Mouse (Mus musculus): ENCODE measurements at regions not wholly inside any gene's neighbourhood (a gene's known extent, or its start where the extent isn't known, plus 50 kb on each side); places are given as distances from the start of the nearest gene placed in this dataset.
A peak's percentile ranks its signal among the peaks of the same experiment; 100 is the strongest.

DNA sequence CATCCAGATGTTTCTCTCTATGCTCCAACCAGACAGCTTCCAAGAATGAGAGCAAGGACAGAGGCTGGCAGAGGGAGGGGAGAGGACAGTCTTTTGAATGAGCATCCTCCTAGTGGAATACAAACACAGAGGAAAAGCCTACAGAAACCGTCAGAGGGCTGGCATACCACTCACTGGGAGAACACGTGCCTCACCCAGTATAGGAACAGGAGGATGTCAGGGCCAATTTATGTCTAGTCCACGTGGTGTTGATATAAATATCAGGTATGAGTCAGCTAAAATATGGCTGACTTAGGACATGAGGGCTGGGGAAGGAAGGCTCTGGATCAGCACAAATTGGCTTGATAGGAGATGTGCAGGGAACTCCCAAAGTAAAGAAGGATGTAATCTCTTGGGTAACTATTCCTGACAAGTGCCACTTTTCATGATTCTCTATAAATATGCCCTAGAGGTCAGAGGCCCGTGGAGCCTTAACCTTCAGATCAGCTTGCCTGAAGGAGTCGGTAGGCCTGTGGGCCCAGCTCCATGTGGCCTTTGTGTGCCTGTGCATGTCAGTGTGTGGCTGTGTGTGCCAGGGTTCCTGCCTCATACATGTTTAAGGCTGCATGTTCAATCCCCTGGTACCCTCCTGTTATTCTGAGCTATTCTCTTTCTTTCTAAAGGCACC is 531.9 kb upstream of the Gm19410 start:
- 37% methylated on average over 5 of the region's 5 CpGs for WGBS
- no peak overlapping the region for H3K27ac ChIP-seq (ENCODE audit: low read length)
- H3K9ac ChIP-seq (replicated peaks; ENCODE audit: low read depth), result no peak overlapping the region
- H3K36me3 ChIP-seq (ENCODE audit: insufficient read depth, low read length), result no peaks in the 10 kb centered on the region
- H3K4me1 ChIP-seq (ENCODE audit: insufficient read depth, low read depth, low read length), result no peaks in the 10 kb centered on the region
- H3K4me2 ChIP-seq (replicated peaks; ENCODE audit: low read depth, low read length), result no peak overlapping the region
- ATAC-seq (0 out of 2 replicates have a peak, but pooled peaks have one; percentile 12), DNase-seq (ENCODE audit: low spot score) (no peak)
- no peaks in the 10 kb centered on the region for H3K9me3 ChIP-seq (ENCODE audit: low read length)
- H3K4me3 ChIP-seq (ENCODE audit: low read depth, low read length), result no peak overlapping the region
- TF ChIP-seq CTCF (IDR thresholded peaks at IDR 0.05), result no peak
- no peak for TF ChIP-seq EP300 (IDR thresholded peaks at IDR 0.05)
- no peaks in the 10 kb centered on the region for H3K27me3 ChIP-seq (replicated peaks; ENCODE audit: insufficient read depth, low read length)

- no peak overlapping the region for H3K27ac ChIP-seq (ENCODE audit: low read length)
- H3K9ac ChIP-seq (replicated peaks; ENCODE audit: low read depth), result no peak overlapping the region
- no peak for TF ChIP-seq CTCF (IDR thresholded peaks at IDR 0.05)
- no peak for TF ChIP-seq EP300 (IDR thresholded peaks at IDR 0.05)
- H3K36me3 ChIP-seq (ENCODE audit: insufficient read depth, low read length), result no peaks in the 10 kb centered on the region
- no peaks in the 10 kb centered on the region for H3K9me3 ChIP-seq (ENCODE audit: low read length)
- no peaks in the 10 kb centered on the region for H3K4me1 ChIP-seq (ENCODE audit: insufficient read depth, low read depth, low read length)
- 65% methylated on average over 5 of the region's 5 CpGs for WGBS
- no peak for DNase-seq (ENCODE audit: low spot score)
- no peaks in the 10 kb centered on the region for H3K27me3 ChIP-seq (replicated peaks; ENCODE audit: insufficient read depth, low read length)
- H3K4me2 ChIP-seq (replicated peaks; ENCODE audit: low read depth, low read length), result no peak overlapping the region
- ATAC-seq, result no peak
- no peak overlapping the region for H3K4me3 ChIP-seq (ENCODE audit: low read depth, low read length)
Measured at GRCm38 (mm10) chr8:35234436-35234835, 531.2 kb upstream of the Gm19410 start.

DNA sequence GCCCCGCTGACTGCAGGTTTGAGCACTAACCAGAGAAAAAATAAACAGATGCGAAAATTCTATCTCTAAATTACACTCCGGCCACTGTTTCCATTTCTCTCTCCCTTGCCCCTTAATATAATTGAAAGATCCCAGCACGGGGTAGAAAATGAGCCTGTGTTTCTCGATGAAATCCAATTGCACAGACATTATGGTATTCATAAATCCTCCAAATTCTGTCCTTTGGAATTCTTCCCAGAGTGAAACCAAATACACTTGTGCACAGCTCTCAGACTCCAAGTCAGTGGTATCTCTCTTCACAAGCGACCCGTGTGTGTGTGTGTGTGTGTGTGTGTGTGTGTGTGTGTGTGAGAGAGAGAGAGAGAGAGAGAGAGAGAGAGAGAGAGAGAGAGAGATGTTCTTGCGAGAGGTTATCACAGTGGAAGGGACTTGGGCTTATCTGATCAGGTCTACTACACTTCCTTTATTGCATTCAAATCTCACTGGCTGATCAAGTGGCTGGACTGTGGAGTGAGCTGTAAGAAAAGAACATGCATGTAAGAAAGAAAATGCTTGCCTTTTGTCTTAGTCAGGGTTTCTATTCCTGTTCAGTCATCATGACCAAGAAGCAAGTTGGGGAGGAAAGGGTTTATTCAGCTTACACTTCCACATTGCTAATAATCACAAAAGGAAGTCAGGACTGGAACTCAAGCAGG is 529.6 kb upstream of the Gm19410 start:
- Histone ChIP-seq H3K27ac (ENCODE audit: low read length) (no peak overlapping the region), H3K9ac (replicated peaks; ENCODE audit: low read depth) (no peak overlapping the region), H3K9me3 (ENCODE audit: low read length) (no peaks in the 10 kb centered on the region), H3K27me3 (replicated peaks; ENCODE audit: insufficient read depth, low read length) (no peaks in the 10 kb centered on the region), H3K4me1 (ENCODE audit: insufficient read depth, low read depth, low read length) (no peaks in the 10 kb centered on the region), H3K36me3 (ENCODE audit: insufficient read depth, low read length) (no peaks in the 10 kb centered on the region), H3K4me3 (ENCODE audit: low read depth, low read length) (no peak overlapping the region), H3K4me2 (replicated peaks; ENCODE audit: low read depth, low read length) (no peak overlapping the region)
- WGBS, result 38% methylated on average over 8 of the region's 8 CpGs
- DNase-seq (ENCODE audit: low spot score), result no peak
- TF ChIP-seq EP300 (IDR thresholded peaks at IDR 0.05), result no peak
- TF ChIP-seq CTCF (IDR thresholded peaks at IDR 0.05), result no peak
- ATAC-seq, result no peak

DNA sequence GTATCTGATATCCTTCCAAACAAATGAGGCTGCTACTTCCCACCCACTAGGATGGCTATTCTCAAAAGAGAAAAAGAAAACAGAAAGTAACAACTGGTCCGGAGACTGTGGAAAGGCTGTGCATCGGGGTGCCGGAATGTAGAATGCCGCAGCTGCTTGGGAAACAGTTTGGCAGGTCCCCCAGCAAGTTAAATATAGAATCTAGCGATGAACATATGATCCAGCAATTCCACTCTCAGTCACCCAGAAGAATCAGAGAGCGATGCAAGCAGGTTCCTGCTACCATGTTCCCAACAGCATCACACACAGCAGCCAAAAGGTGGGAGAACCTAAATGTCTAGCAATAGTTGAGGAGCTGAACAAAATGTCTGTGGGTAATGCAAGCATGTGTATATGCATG is 528.3 kb upstream of the Gm19410 start:
- H3K4me1 ChIP-seq (ENCODE audit: insufficient read depth, low read depth, low read length), result no peaks in the 10 kb centered on the region
- H3K9me3 ChIP-seq (ENCODE audit: low read length), result no peaks in the 10 kb centered on the region
- ATAC-seq (no peak), DNase-seq (ENCODE audit: low spot score) (peak; percentile 49)
- TF ChIP-seq EP300 (IDR thresholded peaks at IDR 0.05), result no peak
- TF ChIP-seq CTCF (IDR thresholded peaks at IDR 0.05), result no peak
- H3K9ac ChIP-seq (replicated peaks; ENCODE audit: low read depth), result no peak overlapping the region
- H3K27me3 ChIP-seq (replicated peaks; ENCODE audit: insufficient read depth, low read length), result no peaks in the 10 kb centered on the region
- WGBS, result 28% methylated on average over 6 of the region's 6 CpGs
- H3K4me3 ChIP-seq (ENCODE audit: low read depth, low read length), result no peak overlapping the region
- peak overlapping the region; percentile 27; the same call in 1 of the 2 replicates for H3K4me2 ChIP-seq (replicated peaks; ENCODE audit: low read depth, low read length)
- H3K36me3 ChIP-seq (ENCODE audit: insufficient read depth, low read length), result no peaks in the 10 kb centered on the region
- H3K27ac ChIP-seq (ENCODE audit: low read length), result no peak overlapping the region

- H3K4me1 ChIP-seq (ENCODE audit: insufficient read depth, low read depth, low read length), result no peaks in the 10 kb centered on the region
- no peak overlapping the region for H3K4me3 ChIP-seq (ENCODE audit: low read depth, low read length)
- no peak overlapping the region for H3K4me2 ChIP-seq (replicated peaks; ENCODE audit: low read depth, low read length)
- WGBS, result 80% methylated on average over 6 of the region's 6 CpGs
- no peaks in the 10 kb centered on the region for H3K9me3 ChIP-seq (ENCODE audit: low read length)
- H3K27ac ChIP-seq (ENCODE audit: low read length), result no peak overlapping the region
- no peak for ATAC-seq
- no peak for DNase-seq (ENCODE audit: low spot score)
- H3K9ac ChIP-seq (replicated peaks; ENCODE audit: low read depth), result no peak overlapping the region
- TF ChIP-seq CTCF (IDR thresholded peaks at IDR 0.05) (no peak), EP300 (IDR thresholded peaks at IDR 0.05) (no peak)
- H3K36me3 ChIP-seq (ENCODE audit: insufficient read depth, low read length), result no peaks in the 10 kb centered on the region
- H3K27me3 ChIP-seq (replicated peaks; ENCODE audit: insufficient read depth, low read length), result no peaks in the 10 kb centered on the region
Measured at GRCm38 (mm10) chr8:35240884-35241283, 524.7 kb upstream of the Gm19410 start.

GRCm38 (mm10) chr8:35243555-35243954 is 522.0 kb upstream of the Gm19410 start:
- WGBS, result 54% methylated on average over 11 of the region's 11 CpGs
- no peaks in the 10 kb centered on the region for H3K4me1 ChIP-seq (ENCODE audit: insufficient read depth, low read depth, low read length)
- no peak for TF ChIP-seq EP300 (IDR thresholded peaks at IDR 0.05)
- no peak for TF ChIP-seq CTCF (IDR thresholded peaks at IDR 0.05)
- H3K9ac ChIP-seq (replicated peaks; ENCODE audit: low read depth), result no peak overlapping the region
- H3K4me3 ChIP-seq (ENCODE audit: low read depth, low read length), result no peak overlapping the region
- H3K9me3 ChIP-seq (ENCODE audit: low read length), result no peaks in the 10 kb centered on the region
- no peak for ATAC-seq
- no peak for DNase-seq (ENCODE audit: low spot score)
- H3K36me3 ChIP-seq (ENCODE audit: insufficient read depth, low read length), result no peaks in the 10 kb centered on the region
- H3K27me3 ChIP-seq (replicated peaks; ENCODE audit: insufficient read depth, low read length), result no peaks in the 10 kb centered on the region
- no peak overlapping the region for H3K27ac ChIP-seq (ENCODE audit: low read length)
- no peak overlapping the region for H3K4me2 ChIP-seq (replicated peaks; ENCODE audit: low read depth, low read length)
